Mouse (Mus musculus) liver, adult 2 months (tissue): ENCODE data around the gene Il17re.

Experiments used
- CTCF ChIP-seq: fragments of 200-500 bp; IDR thresholded peaks from 2 replicates; pipeline ENCODE4 v1.5.1; 2011; ENCODE audit warnings: low read depth, low read length, control low read depth
- POLR2A ChIP-seq: fragments of 200-500 bp; IDR thresholded peaks from 2 replicates; pipeline ENCODE4 v1.6.1; 2011; ENCODE audit warnings: low read length, control low read depth; ENCODE audit not compliant: insufficient read depth; ENCODE audit errors: extremely low read depth

DNA sequence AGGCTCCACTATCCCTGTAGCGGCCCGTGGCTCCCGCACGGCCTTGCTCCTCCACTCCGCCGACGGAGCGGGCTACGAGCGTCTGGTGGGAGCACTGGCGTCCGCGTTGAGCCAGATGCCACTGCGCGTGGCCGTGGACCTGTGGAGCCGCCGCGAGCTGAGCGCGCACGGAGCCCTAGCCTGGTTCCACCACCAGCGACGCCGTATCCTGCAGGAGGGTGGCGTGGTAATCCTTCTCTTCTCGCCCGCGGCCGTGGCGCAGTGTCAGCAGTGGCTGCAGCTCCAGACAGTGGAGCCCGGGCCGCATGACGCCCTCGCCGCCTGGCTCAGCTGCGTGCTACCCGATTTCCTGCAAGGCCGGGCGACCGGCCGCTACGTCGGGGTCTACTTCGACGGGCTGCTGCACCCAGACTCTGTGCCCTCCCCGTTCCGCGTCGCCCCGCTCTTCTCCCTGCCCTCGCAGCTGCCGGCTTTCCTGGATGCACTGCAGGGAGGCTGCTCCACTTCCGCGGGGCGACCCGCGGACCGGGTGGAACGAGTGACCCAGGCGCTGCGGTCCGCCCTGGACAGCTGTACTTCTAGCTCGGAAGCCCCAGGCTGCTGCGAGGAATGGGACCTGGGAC, 24.3 kb downstream of the Il17re start:
- TF ChIP-seq CTCF (0 out of 2 replicates have a peak, but pooled peaks have one; percentile 21), POLR2A (0 out of 2 replicates have a peak, but pooled peaks have one; percentile 77)
